Mouse (Mus musculus) cerebellum, postnatal 25 days (tissue): ENCODE measurements at regions not wholly inside any gene's neighbourhood (a gene's known extent, or its start where the extent isn't known, plus 50 kb on each side); places are given as distances from the start of the nearest gene placed in this dataset.
A peak's percentile ranks its signal among the peaks of the same experiment; 100 is the strongest.

Experiments
- DNase-seq, 2 experiments: peaks; one replicate each; pipeline ENCODE4 v3.0.0; 2021; ENCODE audit warnings: mixed read lengths in 2 of 2

- DNase-seq: no peak
Measured at GRCm38 (mm10) chr7:123589099-123589498, 88.8 kb upstream of the Zkscan2 start.

GRCm38 (mm10) chr7:123573721-123574120 is 73.5 kb upstream of the Zkscan2 start:
- DNase-seq: no peak

GRCm38 (mm10) chr7:123572376-123572990 is 72.2 kb upstream of the Zkscan2 start:
- DNase-seq: no peak

- peak in 1 of 2 experiments; percentile 4 for DNase-seq
Measured at GRCm38 (mm10) chr7:123566264-123566663, 66.0 kb upstream of the Zkscan2 start.

GRCm38 (mm10) chr7:123559544-123559943 is 59.3 kb upstream of the Zkscan2 start:
- no peak for DNase-seq
